Mouse (Mus musculus): ENCODE data around the gene Sema5b.
A peak's percentile ranks its signal among the peaks of the same experiment; 100 is the strongest.

The Sema5b gene

GRCm38 (mm10) chr16:35592274-35593065 is 51.5 kb downstream of the Sema5b start:
- DNase-seq (ENCODE audit: low read depth, low spot score): peak; percentile 40

- DNase-seq (ENCODE audit: low read depth, low spot score): no peak
Observed at GRCm38 (mm10) chr16:35593474-35593873, 52.5 kb downstream of the Sema5b start.

- no peak for DNase-seq (ENCODE audit: low read depth, low spot score)
Observed at GRCm38 (mm10) chr16:35596241-35596640, 55.3 kb downstream of the Sema5b start.

GRCm38 (mm10) chr16:35596661-35597350 is 55.9 kb downstream of the Sema5b start:
- DNase-seq (ENCODE audit: low read depth, low spot score): no peak

- DNase-seq (ENCODE audit: low read depth, low spot score): no peak
Observed at GRCm38 (mm10) chr16:35597991-35598390, 57.0 kb downstream of the Sema5b start.

GRCm38 (mm10) chr16:35598802-35599201 is 57.9 kb downstream of the Sema5b start:
- no peak for DNase-seq (ENCODE audit: low read depth, low spot score)

- DNase-seq (ENCODE audit: low read depth, low spot score): no peak
Observed at GRCm38 (mm10) chr16:35600282-35600681, 59.3 kb downstream of the Sema5b start.

- no peak for DNase-seq (ENCODE audit: low read depth, low spot score)
Observed at GRCm38 (mm10) chr16:35601426-35601825, 60.5 kb downstream of the Sema5b start.

- DNase-seq (ENCODE audit: low read depth, low spot score): no peak
Observed at GRCm38 (mm10) chr16:35602529-35602928, 61.6 kb downstream of the Sema5b start.

GRCm38 (mm10) chr16:35603729-35604522 is 63.0 kb downstream of the Sema5b start:
- DNase-seq (ENCODE audit: low read depth, low spot score): peak; percentile 44

- no peak for DNase-seq (ENCODE audit: low read depth, low spot score)
Observed at GRCm38 (mm10) chr16:35607250-35607649, 66.3 kb downstream of the Sema5b start.

- DNase-seq (ENCODE audit: low read depth, low spot score): no peak
Observed at GRCm38 (mm10) chr16:35608244-35608643, 67.3 kb downstream of the Sema5b start.

- DNase-seq (ENCODE audit: low read depth, low spot score): no peak
Observed at GRCm38 (mm10) chr16:35609561-35609960, 68.6 kb downstream of the Sema5b start.

GRCm38 (mm10) chr16:35613851-35614804 is 73.2 kb downstream of the Sema5b start:
- DNase-seq (ENCODE audit: low read depth, low spot score): peak; percentile 25

- no peak for DNase-seq (ENCODE audit: low read depth, low spot score)
Observed at GRCm38 (mm10) chr16:35617732-35618131, 76.8 kb downstream of the Sema5b start.

GRCm38 (mm10) chr16:35623026-35623425 is 82.1 kb downstream of the Sema5b start:
- no peak for DNase-seq (ENCODE audit: low read depth, low spot score)

- no peak for DNase-seq (ENCODE audit: low read depth, low spot score)
Observed at GRCm38 (mm10) chr16:35623986-35624385, 83.0 kb downstream of the Sema5b start.

- no peak for DNase-seq (ENCODE audit: low read depth, low spot score)
Observed at GRCm38 (mm10) chr16:35624877-35625276, 83.9 kb downstream of the Sema5b start.

GRCm38 (mm10) chr16:35625286-35626020 is 84.5 kb downstream of the Sema5b start:
- DNase-seq (ENCODE audit: low read depth, low spot score): no peak

- peak; percentile 52 for DNase-seq (ENCODE audit: low read depth, low spot score)
Observed at GRCm38 (mm10) chr16:35627992-35628607, 87.2 kb downstream of the Sema5b start.
